ENCODE assay signal across 19 mouse cellular contexts in the genomic region with DNA sequence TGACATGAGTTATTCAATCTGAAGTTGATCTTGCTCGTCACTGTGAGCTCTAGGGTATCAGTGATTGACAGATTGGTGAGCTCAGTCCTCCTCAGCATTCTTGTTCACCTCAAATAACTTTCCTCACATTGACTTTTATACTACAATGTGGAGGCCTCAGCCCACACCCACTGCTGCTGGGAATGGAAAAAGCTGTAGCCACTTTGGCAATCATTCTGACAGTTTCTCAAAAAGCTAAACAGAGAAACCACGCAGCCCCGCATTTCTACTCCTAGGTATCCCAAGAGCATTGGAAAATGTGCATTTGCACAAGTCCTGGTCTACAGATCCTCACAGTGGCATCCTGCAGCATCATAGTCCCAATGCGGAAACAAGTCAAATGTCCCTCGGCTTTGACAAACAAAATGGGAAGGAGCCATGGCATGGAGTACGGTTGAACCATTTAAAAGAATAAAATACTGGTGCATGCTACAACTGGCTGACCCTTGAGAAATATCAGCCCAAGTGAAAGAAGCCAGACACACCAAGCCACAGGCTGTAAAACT. TPM values are rescaled to one million over a fixed set of nuclear protein-coding genes. Genes with fewer than 3 reads are reported as not detected.
A peak's percentile ranks its signal among the peaks of the same experiment; 100 is the strongest.
DNase-seq lines count a peak whose midpoint lies in the region; ATAC-seq and TF ChIP-seq lines count a peak whose summit lies in the region.
"Had no signal": no experiment of that assay in that cellular context is flagged by ENCODE, and none has a peak within 500 bp of the region (broad histone marks: within the 10 kb centered on the region; RNA-seq: fewer than 3 reads in every experiment).

No protein-coding gene starts in this region.

- 0 out of 2 replicates have a peak overlapping the region, but pooled peaks have one; percentile 36 for H3K27ac ChIP-seq in embryonic facial prominence, embryonic 12.5 days
- no peak overlapping the region for H3K27ac ChIP-seq in embryonic facial prominence, embryonic 10.5 days (replicated peaks)
- H3K27ac ChIP-seq in intestine, embryonic 14.5 days (ENCODE audit: low read depth), result peak overlapping the region; percentile 25; the same call in 1 of the 2 replicates
- no peak overlapping the region for H3K27ac ChIP-seq in intestine, postnatal 0 days (ENCODE audit: low read depth, low read length)
- peak overlapping the region; percentile 67; the same call in 1 of the 2 replicates for H3K27ac ChIP-seq in embryonic fibroblast, embryonic 13.5 days (ENCODE audit: insufficient read depth, low read length)
- H3K27ac ChIP-seq in lung, postnatal 0 days (ENCODE audit: low read length), result no peak overlapping the region
- H3K27ac ChIP-seq: forebrain, embryonic 15.5 days; hindbrain, embryonic 12.5 days; left cerebral cortex, adult 2 months; liver, embryonic 14.5 days; lung, embryonic 15.5 days; midbrain, embryonic 12.5 days had no signal

- no peak for TF ChIP-seq POLR2A in embryonic fibroblast, embryonic 13.5 days (IDR thresholded peaks at IDR 0.05; ENCODE audit: low read depth, low read length)

- H3K9me3 ChIP-seq in embryonic facial prominence, embryonic 12.5 days, result no peaks in the 10 kb centered on the region
- no peaks in the 10 kb centered on the region for H3K9me3 ChIP-seq in embryonic facial prominence, embryonic 10.5 days
- H3K9me3 ChIP-seq in intestine, embryonic 14.5 days (ENCODE audit: control insufficient read depth, low read length), result no peaks in the 10 kb centered on the region
- H3K9me3 ChIP-seq in intestine, postnatal 0 days (ENCODE audit: control insufficient read depth), result no peaks in the 10 kb centered on the region
- H3K9me3 ChIP-seq in lung, postnatal 0 days (ENCODE audit: low read length), result no peaks in the 10 kb centered on the region
- H3K9me3 ChIP-seq: forebrain, embryonic 15.5 days; hindbrain, embryonic 12.5 days; lung, embryonic 15.5 days; midbrain, embryonic 12.5 days had no signal

- no peak overlapping the region for H3K9ac ChIP-seq in embryonic facial prominence, embryonic 12.5 days
- no peak overlapping the region for H3K9ac ChIP-seq in intestine, embryonic 14.5 days (ENCODE audit: low read length)
- no peak overlapping the region for H3K9ac ChIP-seq in intestine, postnatal 0 days (ENCODE audit: low read depth, low read length)
- H3K9ac ChIP-seq in lung, postnatal 0 days (replicated peaks; ENCODE audit: low read depth), result no peak overlapping the region
- H3K9ac ChIP-seq: forebrain, embryonic 15.5 days; hindbrain, embryonic 12.5 days; liver, embryonic 14.5 days; lung, embryonic 15.5 days; midbrain, embryonic 12.5 days had no signal

- DNase-seq in embryonic facial prominence, embryonic 10.5 days (ENCODE audit: low spot score), result no peak
- DNase-seq in intestine, embryonic 14.5 days (ENCODE audit: low spot score), result no peak
- DNase-seq in lung, postnatal 0 days (ENCODE audit: low spot score), result no peak
- DNase-seq in urinary bladder, postnatal 4 days (ENCODE audit: low spot score in 2 of 2), result no peak
- DNase-seq: adrenal gland, adult 8-10 months; cerebellum, adult 11 months; gastrocnemius, postnatal 36 days; kidney, postnatal 36 days; retina, postnatal 1 day; thymus, postnatal 14 days had no signal

- 61% methylated on average over 6 of the region's 6 CpGs for WGBS in embryonic facial prominence, embryonic 12.5 days
- WGBS in embryonic facial prominence, embryonic 10.5 days, result 77% methylated on average over 6 of the region's 6 CpGs
- 49% methylated on average over 6 of the region's 6 CpGs for WGBS in intestine, embryonic 14.5 days
- 75% methylated on average over 6 of the region's 6 CpGs for WGBS in intestine, postnatal 0 days
- WGBS in lung, postnatal 0 days, result 92% methylated on average over 6 of the region's 6 CpGs

- no peak overlapping the region for H3K4me3 ChIP-seq in embryonic facial prominence, embryonic 12.5 days
- H3K4me3 ChIP-seq in embryonic facial prominence, embryonic 10.5 days, result no peak overlapping the region
- H3K4me3 ChIP-seq in intestine, embryonic 14.5 days (ENCODE audit: low read depth, low read length), result no peak overlapping the region
- H3K4me3 ChIP-seq in intestine, postnatal 0 days (ENCODE audit: low read depth, low read length), result no peak overlapping the region
- H3K4me3 ChIP-seq in embryonic fibroblast, embryonic 13.5 days (ENCODE audit: insufficient read depth, low read length), result no peak overlapping the region
- H3K4me3 ChIP-seq in lung, postnatal 0 days (ENCODE audit: low read depth, low read length), result no peak overlapping the region
- H3K4me3 ChIP-seq: forebrain, embryonic 15.5 days; hindbrain, embryonic 12.5 days; left cerebral cortex, adult 2 months; lung, embryonic 15.5 days; midbrain, embryonic 12.5 days had no signal

- no peak for TF ChIP-seq EP300 in lung, postnatal 0 days (IDR thresholded peaks at IDR 0.05)

- H3K36me3 ChIP-seq in embryonic facial prominence, embryonic 12.5 days, result no peaks in the 10 kb centered on the region
- H3K36me3 ChIP-seq in embryonic facial prominence, embryonic 10.5 days (replicated peaks), result no peaks in the 10 kb centered on the region
- H3K36me3 ChIP-seq in intestine, embryonic 14.5 days (ENCODE audit: control insufficient read depth, insufficient read depth, low read length), result no peaks in the 10 kb centered on the region
- no peaks in the 10 kb centered on the region for H3K36me3 ChIP-seq in intestine, postnatal 0 days (ENCODE audit: control insufficient read depth, insufficient read depth)
- no peaks in the 10 kb centered on the region for H3K36me3 ChIP-seq in lung, postnatal 0 days (ENCODE audit: insufficient read depth, low read length)
- H3K36me3 ChIP-seq: forebrain, embryonic 15.5 days; hindbrain, embryonic 12.5 days; lung, embryonic 15.5 days; midbrain, embryonic 12.5 days had no signal

- no peak overlapping the region for H3K4me2 ChIP-seq in embryonic facial prominence, embryonic 12.5 days (replicated peaks)
- H3K4me2 ChIP-seq in intestine, embryonic 14.5 days (ENCODE audit: low read length), result no peak overlapping the region
- H3K4me2 ChIP-seq in intestine, postnatal 0 days (replicated peaks; ENCODE audit: low read depth), result no peak overlapping the region
- H3K4me2 ChIP-seq in lung, postnatal 0 days (replicated peaks; ENCODE audit: low read depth, low read length), result no peak overlapping the region
- H3K4me2 ChIP-seq: forebrain, embryonic 15.5 days; hindbrain, embryonic 12.5 days; lung, embryonic 15.5 days; midbrain, embryonic 12.5 days had no signal

- no peak for ATAC-seq in embryonic facial prominence, embryonic 12.5 days (ENCODE audit: insufficient number of reproducible peaks, insufficient read depth, low FRiP score, low TSS enrichment)
- no peak for ATAC-seq in intestine, embryonic 14.5 days (replicated peaks; ENCODE audit: low FRiP score, low TSS enrichment, low read depth)
- ATAC-seq in intestine, postnatal 0 days, result no peak
- no peak for ATAC-seq in lung, postnatal 0 days
- ATAC-seq: forebrain, embryonic 15.5 days had no signal

- no peak for TF ChIP-seq CTCF in intestine, postnatal 0 days (IDR thresholded peaks at IDR 0.05; ENCODE audit: low read depth)
- TF ChIP-seq CTCF in embryonic fibroblast, embryonic 13.5 days (IDR thresholded peaks at IDR 0.05; ENCODE audit: borderline replicate concordance, insufficient read depth, low read length), result no peak
- no peak for TF ChIP-seq CTCF in lung, postnatal 0 days (IDR thresholded peaks at IDR 0.05)

- H3K4me1 ChIP-seq in embryonic facial prominence, embryonic 12.5 days, result peaks cover 20% of the 10 kb centered on the region; the same call in 1 of the 2 replicates
- peaks cover 62% of the 10 kb centered on the region for H3K4me1 ChIP-seq in embryonic facial prominence, embryonic 10.5 days
- H3K4me1 ChIP-seq in intestine, embryonic 14.5 days (replicated peaks; ENCODE audit: control insufficient read depth, insufficient read depth, low read length), result peaks cover 65% of the 10 kb centered on the region
- H3K4me1 ChIP-seq in intestine, postnatal 0 days (replicated peaks; ENCODE audit: control insufficient read depth, insufficient read depth, low read length), result 0 out of 2 replicates have a peak, but pooled peaks cover 3% of the 10 kb centered on the region
- H3K4me1 ChIP-seq in embryonic fibroblast, embryonic 13.5 days (ENCODE audit: control insufficient read depth, insufficient read depth, low read length), result peaks cover 7% of the 10 kb centered on the region
- H3K4me1 ChIP-seq in lung, postnatal 0 days (ENCODE audit: insufficient read depth, low read depth, low read length), result peaks cover 4% of the 10 kb centered on the region; the same call in 1 of the 2 replicates

- H3K27me3 ChIP-seq in embryonic facial prominence, embryonic 12.5 days, result no peaks in the 10 kb centered on the region
- no peaks in the 10 kb centered on the region for H3K27me3 ChIP-seq in embryonic facial prominence, embryonic 10.5 days (replicated peaks; ENCODE audit: low read depth, poor library complexity, severe bottlenecking)
- no peaks in the 10 kb centered on the region for H3K27me3 ChIP-seq in intestine, embryonic 14.5 days (replicated peaks; ENCODE audit: control insufficient read depth, insufficient read depth, low read length)
- no peaks in the 10 kb centered on the region for H3K27me3 ChIP-seq in intestine, postnatal 0 days (replicated peaks; ENCODE audit: control insufficient read depth, insufficient read depth, low read length)
- no peaks in the 10 kb centered on the region for H3K27me3 ChIP-seq in lung, postnatal 0 days (replicated peaks; ENCODE audit: insufficient read depth, low read length)
- H3K27me3 ChIP-seq: forebrain, embryonic 15.5 days; hindbrain, embryonic 12.5 days; lung, embryonic 15.5 days; midbrain, embryonic 12.5 days had no signal

RNA-seq across cellular contexts. Expression of gene Plpp1, which starts 42.0 kb away (rescaled TPM):
- 34.4 and 38.2 TPM in 2 replicates for polyA plus RNA-seq in embryonic facial prominence, embryonic 12.5 days (2016; fragmentation: Nextera tagmentation; extraction: Ambion mirVana)
- 19.0 and 21.8 TPM in 2 replicates for polyA plus RNA-seq in embryonic facial prominence, embryonic 10.5 days (2016; fragmentation: Nextera tagmentation; extraction: Ambion mirVana)
- polyA plus RNA-seq in intestine, embryonic 14.5 days (2014; fragmentation: Nextera tagmentation; extraction: Ambion mirVana), result 77.6 and 83.4 TPM in 2 replicates
- polyA plus RNA-seq in intestine, postnatal 0 days (2015; fragmentation: Nextera tagmentation; extraction: Ambion mirVana), result 91.0 and 98.5 TPM in 2 replicates
- polyA plus RNA-seq in embryonic fibroblast, embryonic 13.5 days (2011; ENCODE audit: insufficient read length, low read depth, missing spikeins), result 175 and 205 TPM in 2 replicates
- 247 and 292 TPM in 2 replicates for polyA plus RNA-seq in lung, postnatal 0 days (2015; fragmentation: Nextera tagmentation; extraction: Ambion mirVana)

Comparison
In these comparisons a context has a peak if more than half of its experiments do, and no peak if none do; other contexts are left out.
1. H3K27ac ChIP-seq: peak in embryonic facial prominence, embryonic 12.5 days (single experiment), intestine, embryonic 14.5 days (single experiment) and embryonic fibroblast, embryonic 13.5 days (single experiment); none in embryonic facial prominence, embryonic 10.5 days (single experiment), intestine, postnatal 0 days (single experiment) and lung, postnatal 0 days (single experiment).